16 mouse cellular contexts compared by ENCODE assay signal in genomic region chr16:90863036-90863435, GRCm38 (mm10). TPM values are rescaled to one million over a fixed set of nuclear protein-coding genes. Genes with fewer than 3 reads are reported as not detected.
"Had no signal": no experiment of that assay in that cellular context is flagged by ENCODE, and none has a peak within 500 bp of the region (broad histone marks: within the 10 kb centered on the region; RNA-seq: fewer than 3 reads in every experiment).

No protein-coding gene starts in this region.

- H3K36me3 ChIP-seq: liver, embryonic 15.5 days; lung, embryonic 15.5 days had no signal

- ATAC-seq: inflammation-experienced regulatory T-cells, adult 6 months; intestine, embryonic 16.5 days had no signal

- H3K9ac ChIP-seq: liver, embryonic 15.5 days; lung, embryonic 15.5 days had no signal

- H3K27ac ChIP-seq: liver, embryonic 15.5 days; lung, embryonic 15.5 days; stomach, postnatal 0 days had no signal

- H3K4me1 ChIP-seq: liver, embryonic 15.5 days had no signal

- H3K27me3 ChIP-seq: lung, embryonic 15.5 days had no signal

- H3K9me3 ChIP-seq: liver, embryonic 15.5 days; lung, embryonic 15.5 days had no signal

- H3K4me2 ChIP-seq: liver, embryonic 11.5 days; liver, embryonic 15.5 days; lung, embryonic 15.5 days; midbrain, embryonic 11.5 days had no signal

- H3K4me3 ChIP-seq: liver, embryonic 15.5 days; lung, embryonic 15.5 days had no signal

- DNase-seq: lung, adult 18-20 months; lung, postnatal 10 days; lung, postnatal 4 days; midbrain, embryonic 14.5 days; thymus, adult 2 months; thymus, postnatal 14 days; thymus, postnatal 4 days had no signal

RNA-seq across cellular contexts. Expression of gene Eva1c, which starts 36.5 kb away (rescaled TPM):
- total RNA-seq: megakaryocyte progenitor cell, adult 5-6 weeks; megakaryocyte-erythroid progenitor cell, adult 5-6 weeks had no signal
- polyA plus RNA-seq: inflammation-experienced regulatory T-cells, adult 6 months had no signal
